Mouse (Mus musculus) R1 (cell line): ENCODE measurements around the gene Tpm3.

Experiments
- DNase-seq: peaks from one replicate; pipeline ENCODE4 v3.0.0-alpha.2; 2018; ENCODE audit warnings: low read depth, low spot score

Gene Tpm3

DNA sequence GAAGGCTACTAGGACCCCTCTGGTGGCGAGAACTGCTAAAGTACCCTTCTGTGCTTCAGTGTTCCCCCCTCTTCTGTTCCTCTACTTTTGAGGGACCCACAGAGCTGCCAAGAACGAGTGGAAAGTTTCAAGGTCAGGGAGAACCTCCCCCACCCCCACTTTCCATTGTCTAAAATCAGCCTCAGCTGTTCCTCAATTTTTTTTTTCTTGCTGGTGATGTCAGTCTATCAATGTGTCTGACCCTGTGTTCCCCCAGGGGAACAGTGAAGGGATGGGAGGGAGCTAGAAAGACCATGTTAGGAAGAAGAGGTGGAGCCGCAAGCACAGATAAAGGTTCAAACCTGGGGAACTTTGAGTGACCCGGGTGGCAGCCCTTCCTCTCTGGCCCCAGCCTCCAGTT, at the start of gene Tpm3:
Tpm3 (plus strand) TSS at position 356 of the 400 bp plus-strand sequence.
- no peak for DNase-seq

DNA sequence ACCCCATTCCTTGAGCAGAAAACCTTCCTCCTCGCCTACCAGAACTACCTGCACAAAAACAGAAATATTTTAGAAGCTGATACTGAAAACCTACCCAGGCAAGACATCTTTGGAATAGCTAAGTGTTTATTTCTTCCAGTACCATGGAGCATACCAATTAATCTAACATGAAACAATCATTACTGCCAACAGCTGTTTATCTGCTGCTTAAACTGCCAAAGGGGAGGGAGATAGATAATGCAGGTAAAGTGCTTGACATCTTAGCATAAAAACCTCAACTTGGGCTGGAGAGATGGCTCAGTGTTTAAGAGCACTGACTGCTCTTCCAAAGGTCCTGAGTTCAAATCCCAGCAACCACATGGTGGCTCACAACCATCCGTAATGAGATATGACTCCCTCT, 37.8 kb upstream of the Tpm3 start:
- DNase-seq, result no peak

GRCm38 (mm10) chr3:90036263-90036662, 36.2 kb upstream of the Tpm3 start:
- no peak for DNase-seq

DNA sequence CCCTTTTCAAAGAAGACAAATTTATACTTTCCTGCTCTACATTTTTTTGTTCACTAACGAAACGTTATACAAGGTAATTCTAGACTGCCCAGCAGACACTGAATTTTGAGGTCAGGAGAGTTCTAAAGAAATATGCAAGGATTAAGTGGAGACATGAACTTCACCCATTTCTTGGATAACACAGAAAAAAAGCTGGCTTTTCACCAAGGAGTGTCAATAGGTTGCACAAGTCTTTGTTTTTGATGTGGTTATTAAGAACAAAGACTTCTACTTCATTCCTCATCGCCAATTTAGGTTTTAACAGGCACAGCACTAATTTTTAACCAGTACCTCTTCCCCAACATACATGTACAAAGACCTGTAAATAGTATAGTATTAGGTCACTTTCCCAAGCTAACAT, 22.8 kb upstream of the Tpm3 start:
- no peak for DNase-seq

DNA sequence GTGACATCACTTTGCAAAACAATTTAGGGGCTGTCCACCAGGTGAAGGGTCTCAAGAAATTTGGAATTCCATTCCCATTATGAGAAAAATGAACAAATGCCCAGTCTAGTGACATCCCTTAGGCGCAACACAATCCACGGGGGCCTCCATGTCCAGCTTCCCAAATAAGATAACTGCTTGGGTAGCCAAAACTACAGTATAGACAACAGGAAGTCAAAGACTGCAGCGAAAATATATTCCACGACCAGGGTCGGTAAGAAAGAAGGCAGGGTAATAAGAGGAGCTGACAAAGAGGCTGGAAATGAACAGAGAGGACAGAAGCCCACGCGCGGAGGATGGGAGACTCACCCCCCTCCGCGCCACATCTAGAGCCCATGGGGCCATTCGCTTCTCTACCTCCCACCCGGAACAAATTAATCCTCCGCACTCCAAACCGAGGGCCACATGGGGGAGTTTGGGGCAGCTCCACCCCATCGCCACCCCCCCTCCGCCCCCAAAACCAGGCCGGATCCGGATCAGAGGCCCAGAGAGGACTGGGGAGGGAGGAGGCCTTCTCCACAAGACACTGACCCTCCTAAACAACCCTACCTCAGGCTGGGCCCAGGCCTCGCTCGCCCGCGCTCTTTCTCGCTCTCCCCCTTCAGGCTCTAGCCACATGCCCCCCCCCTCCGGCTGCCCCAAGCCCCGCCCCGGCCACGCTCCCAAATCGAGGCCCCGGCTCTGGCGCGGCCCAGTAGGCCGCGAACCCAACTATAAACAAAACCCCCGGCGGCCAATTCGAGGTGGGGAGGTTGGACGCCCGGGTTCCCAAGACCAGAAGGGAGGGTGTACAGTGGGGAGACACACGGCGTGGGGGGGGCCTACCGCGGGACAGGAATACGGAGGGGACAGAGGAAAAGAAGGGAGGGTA, 20.8 kb upstream of the Tpm3 start, which contains the start of gene 4933434E20Rik:
4933434E20Rik (plus strand) TSS at position 196 of the 910 bp plus-strand sequence.
- DNase-seq, result peak; percentile 73

GRCm38 (mm10) chr3:90052351-90053241, 19.9 kb upstream of the Tpm3 start, which contains the start of gene Ubap2l:
Gene Ubap2l (minus strand): TSS chr3:90052628.
- peak; percentile 99 for DNase-seq

DNA sequence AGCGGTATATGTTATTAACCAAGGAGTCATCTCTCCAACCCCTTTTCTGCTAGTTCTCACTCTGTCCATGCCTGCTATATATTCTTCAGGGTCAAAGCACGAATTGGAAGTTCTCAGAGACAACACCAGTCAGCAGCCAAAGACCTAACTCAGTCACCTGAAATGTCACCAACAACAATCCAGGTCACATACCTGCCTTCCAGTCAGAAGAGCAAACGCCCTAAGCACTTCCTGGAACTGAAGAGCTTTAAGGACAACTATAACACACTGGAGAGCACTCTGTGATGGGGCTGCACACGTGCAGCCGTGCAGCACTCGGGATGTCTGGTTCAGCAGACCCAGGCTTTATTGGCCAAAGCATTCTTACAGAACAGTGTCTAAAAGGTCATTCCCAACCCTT, 10.9 kb upstream of the Tpm3 start:
- DNase-seq, result no peak

DNA sequence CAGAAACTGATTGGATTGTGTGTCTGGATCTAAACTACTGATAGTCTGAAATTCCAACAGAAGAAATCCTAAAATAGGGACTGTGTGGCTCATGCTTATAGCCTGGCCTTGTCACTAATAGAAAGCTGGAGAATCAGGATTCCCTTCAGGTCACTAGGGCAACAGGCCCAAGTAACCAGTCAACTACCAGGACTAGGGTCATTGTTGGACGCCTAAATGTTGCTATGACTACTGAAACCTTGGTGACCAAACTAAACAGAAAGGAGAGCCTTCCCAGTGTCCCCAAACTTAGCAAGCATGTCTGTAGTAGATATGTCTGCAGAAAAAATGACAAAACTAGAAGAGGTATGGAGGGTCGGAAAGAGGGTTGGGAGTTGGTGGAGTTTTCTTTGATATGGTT, 9.9 kb upstream of the Tpm3 start:
- DNase-seq, result no peak

DNA sequence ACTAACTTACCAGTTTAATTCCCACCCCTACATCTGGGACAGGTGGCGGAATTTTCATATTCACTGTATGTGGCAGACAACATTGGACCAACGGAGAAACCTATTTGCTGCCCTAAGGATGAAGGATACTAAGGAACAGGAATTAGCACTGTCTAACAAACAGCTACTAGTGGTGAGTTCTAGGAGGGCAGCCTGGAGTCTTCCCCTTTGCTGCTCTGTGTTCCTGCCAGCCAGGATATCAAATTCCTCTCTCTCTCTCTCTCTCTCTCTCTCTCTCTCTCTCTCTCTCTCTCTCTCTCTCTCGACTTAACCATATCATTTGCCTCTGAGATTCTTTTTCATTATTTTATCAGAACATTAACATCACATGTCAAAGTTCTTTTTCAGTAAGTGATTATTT, 8.1 kb upstream of the Tpm3 start:
- DNase-seq, result peak; percentile 36

DNA sequence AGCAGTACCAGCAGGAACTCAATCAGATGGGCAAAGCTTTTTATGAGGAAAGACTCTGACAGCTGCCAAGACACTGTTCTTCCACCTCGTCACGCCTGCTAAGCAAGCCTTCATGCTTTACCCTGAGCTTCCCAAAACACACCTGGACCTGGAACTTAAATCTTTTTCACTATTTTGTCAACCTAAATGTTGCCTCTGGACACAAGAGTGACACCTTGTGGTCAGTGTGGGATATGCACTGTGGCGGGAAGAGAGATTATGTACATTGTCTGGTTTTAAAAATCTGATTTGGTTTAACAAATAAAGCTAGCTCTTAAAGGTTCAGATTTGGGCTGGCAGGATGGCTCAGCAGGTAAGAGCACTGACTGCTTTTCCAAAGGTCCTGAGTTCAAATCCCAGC, 6.9 kb upstream of the Tpm3 start:
- DNase-seq, result peak; percentile 69

DNA sequence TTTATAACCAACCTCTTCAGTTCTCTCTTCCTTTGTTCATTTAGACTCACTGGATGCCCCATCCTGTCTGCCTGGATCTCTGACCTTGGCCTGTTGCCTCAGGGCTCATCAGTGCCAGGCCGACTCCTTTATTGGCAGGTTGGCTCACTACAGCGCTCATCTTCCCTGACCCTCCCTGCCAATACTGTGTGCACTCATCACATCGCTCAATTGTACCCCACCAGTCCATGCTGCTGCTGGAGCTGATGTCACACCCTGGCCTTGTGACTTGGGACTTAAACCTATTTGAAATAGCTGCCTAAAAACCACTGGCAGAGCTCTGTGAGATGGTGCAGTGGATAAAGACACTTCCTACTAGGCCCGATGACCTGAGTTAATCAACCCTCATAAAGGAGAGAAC, 4.6 kb upstream of the Tpm3 start:
- no peak for DNase-seq

- no peak for DNase-seq
Measured at GRCm38 (mm10) chr3:90069688-90070087, 2.8 kb upstream of the Tpm3 start.

DNA sequence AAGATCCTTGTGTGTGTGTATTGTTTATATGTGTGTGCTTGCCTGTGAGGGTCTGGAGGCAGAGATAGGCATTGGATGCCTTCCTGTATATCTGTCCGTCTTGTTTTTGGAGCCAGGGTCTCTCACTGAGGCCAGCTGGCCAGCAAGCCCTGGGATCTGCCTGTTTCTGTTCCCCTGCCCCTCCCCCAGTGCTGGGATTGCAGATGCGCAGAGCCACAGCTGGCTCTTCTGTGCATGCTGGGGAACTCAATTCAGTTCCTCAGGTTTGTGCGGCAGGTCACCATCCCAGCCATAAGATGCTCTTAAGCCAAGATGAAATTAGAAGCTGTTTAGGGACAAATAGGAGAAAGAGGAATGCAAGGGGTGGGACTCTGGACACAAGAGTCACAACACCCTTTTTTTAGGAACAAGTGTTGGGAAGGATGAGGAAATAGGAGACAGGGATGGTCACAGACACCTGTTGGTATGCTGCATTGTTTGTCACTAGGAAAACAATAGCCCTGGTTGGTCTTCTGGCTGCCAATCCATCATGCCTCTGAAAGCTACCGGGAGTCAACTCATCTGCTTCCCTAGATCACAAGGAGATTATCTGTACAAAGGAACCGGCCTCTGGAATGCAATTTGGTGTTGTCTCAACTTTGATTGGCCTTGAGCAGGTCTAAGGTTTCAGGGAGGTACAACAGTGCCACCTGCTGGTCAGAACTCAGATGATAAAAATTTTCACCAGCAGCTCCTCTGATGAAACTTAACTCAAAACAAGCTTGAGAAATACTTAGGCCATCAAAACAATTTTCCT, 4.7 kb downstream of the Tpm3 start:
- peak; percentile 97 for DNase-seq

DNA sequence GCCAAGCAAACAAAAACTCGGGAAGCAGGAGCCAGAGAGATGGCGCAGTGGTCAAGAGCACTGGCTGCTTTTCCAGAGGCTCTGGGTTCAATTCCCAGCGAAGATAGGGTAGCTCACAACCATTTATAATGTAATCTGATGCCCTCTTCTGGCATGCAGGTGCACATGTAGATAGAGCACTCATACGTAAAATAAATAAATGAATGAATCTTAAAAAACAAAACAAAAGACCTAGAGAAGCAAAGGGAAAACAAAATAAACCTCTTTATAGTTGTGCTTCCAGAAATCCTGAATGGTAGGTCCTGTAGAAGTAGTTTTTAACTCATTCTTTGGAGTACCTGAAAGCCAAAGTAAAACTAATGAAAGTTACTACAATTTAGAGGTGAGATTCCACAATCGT, 5.8 kb downstream of the Tpm3 start:
- no peak for DNase-seq

- peak; percentile 99 for DNase-seq
Measured at GRCm38 (mm10) chr3:90079133-90079762, 6.8 kb downstream of the Tpm3 start.

DNA sequence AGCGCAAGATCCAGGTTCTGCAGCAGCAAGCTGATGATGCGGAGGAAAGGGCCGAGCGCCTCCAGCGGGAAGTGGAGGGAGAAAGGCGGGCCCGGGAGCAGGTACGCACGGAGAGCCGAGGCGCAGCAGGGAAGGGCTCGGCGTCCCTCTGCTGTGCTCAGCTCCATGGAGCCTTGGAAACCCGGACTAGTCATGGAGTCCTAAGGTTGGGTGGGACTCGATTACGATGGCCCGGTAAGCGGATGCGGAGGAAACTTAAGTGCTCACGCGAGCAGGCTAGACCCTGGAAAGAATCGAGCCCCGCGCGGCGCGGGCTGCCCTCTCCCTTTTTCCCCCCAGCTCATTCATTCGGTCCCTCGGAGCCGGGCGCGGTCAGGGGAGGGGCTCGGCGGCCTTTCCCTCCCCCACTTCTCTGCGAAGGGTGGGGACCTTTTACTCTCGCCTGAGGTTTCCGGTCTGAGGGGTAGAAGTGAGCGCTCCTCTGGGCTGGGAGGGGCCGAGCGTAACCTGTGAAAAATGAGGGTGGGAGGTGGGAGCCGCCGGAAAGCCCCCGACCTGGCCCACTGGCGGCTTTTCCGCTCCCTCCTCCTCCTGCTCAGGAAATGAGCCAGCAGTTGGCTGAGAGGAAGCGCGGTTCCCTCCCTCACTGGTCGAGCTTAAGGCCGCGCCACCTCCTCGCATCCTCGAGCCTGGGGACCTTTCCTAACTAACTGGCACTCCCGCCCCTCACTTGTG, 7.5 kb downstream of the Tpm3 start:
- DNase-seq, result peak; percentile 98

GRCm38 (mm10) chr3:90080498-90080863, 8.0 kb downstream of the Tpm3 start:
- DNase-seq, result no peak

DNA sequence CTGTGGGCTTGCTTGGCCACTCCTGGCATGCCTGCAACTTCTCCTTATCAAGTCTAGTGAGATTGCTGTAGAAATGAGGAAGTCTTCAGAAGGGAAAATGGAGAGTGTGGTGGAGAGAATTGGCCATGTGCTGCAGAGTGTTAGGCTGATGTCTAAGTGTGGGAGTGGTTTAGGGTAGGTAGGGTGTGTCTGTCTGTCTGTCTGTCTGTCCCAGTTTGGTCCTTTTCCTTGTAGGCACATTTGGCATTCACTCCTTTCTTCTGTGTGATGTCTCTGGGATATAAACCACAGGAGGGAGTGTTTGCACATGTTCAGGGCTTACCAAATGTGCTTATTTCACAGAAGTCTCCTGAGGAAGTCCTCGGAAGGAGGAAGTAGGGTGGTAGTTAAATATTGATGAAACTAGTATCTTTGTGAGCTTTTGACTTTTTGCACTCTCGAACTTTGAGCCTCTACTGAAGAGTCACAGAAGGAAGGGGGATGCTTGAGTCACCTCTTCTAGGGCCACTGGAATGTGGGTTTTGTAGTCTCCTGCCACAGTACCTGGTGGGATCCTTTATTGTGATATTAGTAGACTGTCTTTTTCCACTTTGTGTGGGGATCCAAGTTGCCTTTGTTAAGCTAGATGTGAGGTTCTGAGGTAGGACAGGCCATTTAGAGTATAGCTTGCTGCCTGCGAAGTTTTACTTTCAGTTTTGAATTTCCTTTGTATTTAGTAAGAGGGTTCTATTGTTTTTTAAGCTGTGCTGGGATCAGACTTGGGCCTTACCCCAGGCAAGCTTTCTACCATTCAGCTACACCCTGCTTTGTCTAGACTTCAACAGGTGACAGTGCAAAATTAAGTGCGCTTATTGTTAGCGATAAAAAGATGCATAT, 9.2 kb downstream of the Tpm3 start:
- no peak for DNase-seq

DNA sequence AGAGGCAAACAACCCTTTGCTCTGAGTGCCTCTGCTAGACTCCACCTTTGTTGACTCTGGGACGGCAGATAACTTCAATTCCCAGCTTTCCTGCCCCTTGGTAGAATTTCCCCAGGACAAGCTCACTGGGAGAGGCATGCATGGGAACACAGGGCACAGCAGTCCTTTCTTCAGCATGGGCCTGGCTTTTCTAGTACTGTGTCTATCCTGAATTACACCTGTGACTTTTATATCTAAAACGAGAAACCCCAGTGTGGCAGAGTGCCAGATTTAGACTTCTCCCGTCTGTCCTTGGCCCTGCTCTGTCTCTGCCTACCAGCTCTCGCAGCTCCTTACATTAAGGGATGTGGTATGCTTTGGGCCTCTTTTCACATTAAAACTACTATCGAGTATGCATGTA, 10.6 kb downstream of the Tpm3 start:
- no peak for DNase-seq
